Mouse (Mus musculus) cerebellum, adult 11 months (tissue): ENCODE data around the gene Fam168a.

Experiments
- DNase-seq: peaks from one replicate; pipeline ENCODE4 v3.0.0; 2022

Fam168a gene

GRCm38 (mm10) chr7:100871355-100871754 is 164.9 kb downstream of the Fam168a start:
- DNase-seq: no peak

GRCm38 (mm10) chr7:100871892-100872291 is 165.5 kb downstream of the Fam168a start:
- no peak for DNase-seq

- no peak for DNase-seq
Measured at GRCm38 (mm10) chr7:100873197-100873596, 166.8 kb downstream of the Fam168a start.

- DNase-seq: no peak
Measured at GRCm38 (mm10) chr7:100875822-100876221, 169.4 kb downstream of the Fam168a start.

GRCm38 (mm10) chr7:100876293-100876692 is 169.9 kb downstream of the Fam168a start:
- no peak for DNase-seq

- DNase-seq: no peak
Measured at GRCm38 (mm10) chr7:100876771-100877170, 170.3 kb downstream of the Fam168a start.

- DNase-seq: no peak
Measured at GRCm38 (mm10) chr7:100879595-100879994, 173.2 kb downstream of the Fam168a start.

- DNase-seq: no peak
Measured at GRCm38 (mm10) chr7:100881531-100881930, 175.1 kb downstream of the Fam168a start.

- no peak for DNase-seq
Measured at GRCm38 (mm10) chr7:100881950-100882349, 175.5 kb downstream of the Fam168a start.

- DNase-seq: no peak
Measured at GRCm38 (mm10) chr7:100884460-100884859, 178.0 kb downstream of the Fam168a start.

- peak; percentile 51 for DNase-seq
Measured at GRCm38 (mm10) chr7:100886535-100886934, 180.1 kb downstream of the Fam168a start.
